15 mouse cellular contexts compared by ENCODE assay signal in the genomic region with DNA sequence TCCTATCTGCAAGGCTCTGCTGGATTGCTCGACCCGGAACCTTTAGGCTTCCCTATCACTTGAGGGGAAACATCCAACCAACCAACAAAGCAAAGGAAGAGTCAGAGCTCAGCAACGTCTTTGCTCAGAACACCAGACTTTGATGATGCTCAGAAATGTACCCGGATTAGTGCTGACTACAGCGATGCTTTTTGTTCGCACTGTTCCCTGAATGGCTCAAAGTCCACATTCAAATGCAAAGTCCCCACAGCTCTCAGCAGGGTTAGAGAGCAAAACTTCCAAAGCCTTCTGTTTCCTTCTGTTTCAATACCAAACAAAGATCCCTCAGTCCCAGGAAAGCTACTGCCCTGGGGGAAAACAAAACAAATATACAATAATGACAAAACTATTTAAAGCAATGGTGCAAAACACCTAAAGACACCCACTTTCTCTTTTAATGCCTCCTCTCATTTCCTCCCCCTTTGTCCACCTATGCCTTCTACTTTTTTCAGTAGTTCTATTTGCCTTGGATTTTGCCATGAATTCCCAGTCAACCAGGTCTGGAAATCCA. TPM values are rescaled to one million over a fixed set of nuclear protein-coding genes. Genes with fewer than 3 reads are reported as not detected.
A peak's percentile ranks its signal among the peaks of the same experiment; 100 is the strongest.
DNase-seq lines count a peak whose midpoint lies in the region; ATAC-seq and TF ChIP-seq lines count a peak whose summit lies in the region.
"Had no signal": no experiment of that assay in that cellular context is flagged by ENCODE, and none has a peak within 500 bp of the region (broad histone marks: within the 10 kb centered on the region; RNA-seq: fewer than 3 reads in every experiment).

No protein-coding gene starts in this region.

- ATAC-seq in forebrain, embryonic 11.5 days (replicated peaks; ENCODE audit: low FRiP score), result no peak; the same call in 1 of the 2 replicates
- ATAC-seq in forebrain, embryonic 13.5 days, result no peak

- no peak for TF ChIP-seq CTCF in liver, adult 2 months (IDR thresholded peaks at IDR 0.05; ENCODE audit: low read depth, low read length)

- H3K4me2 ChIP-seq in forebrain, embryonic 11.5 days (ENCODE audit: low read depth, low read length, severe bottlenecking), result no peak overlapping the region
- H3K4me2 ChIP-seq in forebrain, embryonic 13.5 days, result no peak overlapping the region; the same call in 1 of the 2 replicates

- no peak overlapping the region for H3K4me3 ChIP-seq in forebrain, embryonic 11.5 days (ENCODE audit: low read depth, low read length)
- H3K4me3 ChIP-seq in forebrain, embryonic 13.5 days, result no peak overlapping the region
- no peak overlapping the region for H3K4me3 ChIP-seq in liver, adult 2 months (ENCODE audit: insufficient read depth, low read depth, low read length)
- 0 out of 2 replicates have a peak overlapping the region, but pooled peaks have one; percentile 2 for H3K4me3 ChIP-seq in midbrain, embryonic 10.5 days
- H3K4me3 ChIP-seq: erythroblast, embryonic 14.5 days had no signal

- 4% methylated on average over 6 of the region's 6 CpGs for WGBS in forebrain, embryonic 11.5 days
- WGBS in forebrain, embryonic 13.5 days, result 5% methylated on average over 6 of the region's 6 CpGs
- 22% methylated on average over 6 of the region's 6 CpGs for WGBS in liver, adult 2 months
- 11% methylated on average over 6 of the region's 6 CpGs for WGBS in midbrain, embryonic 10.5 days

- H3K79me2 ChIP-seq in liver, adult 2 months (ENCODE audit: control insufficient read depth, insufficient read depth, low read length), result no peaks in the 10 kb centered on the region

- H3K27me3 ChIP-seq in forebrain, embryonic 11.5 days (ENCODE audit: control insufficient read depth, insufficient read depth, low read length), result no peaks in the 10 kb centered on the region
- H3K27me3 ChIP-seq in forebrain, embryonic 13.5 days, result peaks cover 12% of the 10 kb centered on the region; the same call in 1 of the 2 replicates
- no peaks in the 10 kb centered on the region for H3K27me3 ChIP-seq in liver, adult 2 months (ENCODE audit: control insufficient read depth, insufficient read depth, low read length)
- peaks cover 41% of the 10 kb centered on the region for H3K27me3 ChIP-seq in midbrain, embryonic 10.5 days (ENCODE audit: low read depth, poor library complexity, severe bottlenecking)

- H3K36me3 ChIP-seq in forebrain, embryonic 11.5 days (ENCODE audit: control insufficient read depth, insufficient read depth, low read length), result no peaks in the 10 kb centered on the region
- no peaks in the 10 kb centered on the region for H3K36me3 ChIP-seq in forebrain, embryonic 13.5 days (ENCODE audit: poor library complexity, severe bottlenecking)
- no peaks in the 10 kb centered on the region for H3K36me3 ChIP-seq in liver, adult 2 months (ENCODE audit: control insufficient read depth, insufficient read depth, low read length)
- H3K36me3 ChIP-seq in midbrain, embryonic 10.5 days, result no peaks in the 10 kb centered on the region

- no peak overlapping the region for H3K9ac ChIP-seq in forebrain, embryonic 11.5 days (ENCODE audit: low read length)
- H3K9ac ChIP-seq in forebrain, embryonic 13.5 days, result no peak overlapping the region
- H3K9ac ChIP-seq in liver, adult 2 months (ENCODE audit: low read depth, low read length), result peak overlapping the region; percentile 26; the same call in 1 of the 2 replicates

- DNase-seq in forebrain, embryonic 11.5 days (ENCODE audit: low spot score), result no peak
- peak; percentile 91 for DNase-seq in liver, adult 2 months (ENCODE audit: extremely low read depth, low read depth, low spot score)
- DNase-seq in liver, result no peak
- peak; percentile 43 for DNase-seq in midbrain, embryonic 10.5 days (ENCODE audit: low spot score)
- no peak for DNase-seq in spleen, postnatal 36 days (ENCODE audit: low spot score in 2 of 2)
- DNase-seq in cerebellum, postnatal 25 days, result no peak
- DNase-seq in left cerebral cortex, postnatal 36 days (ENCODE audit: low spot score in 2 of 2), result no peak
- DNase-seq: cerebellum, postnatal 36 days; gastrocnemius, postnatal 25 days; lung, postnatal 10 days; right cerebral cortex, postnatal 4 days had no signal

- H3K9me3 ChIP-seq in forebrain, embryonic 11.5 days (ENCODE audit: control insufficient read depth, low read length), result no peaks in the 10 kb centered on the region
- no peaks in the 10 kb centered on the region for H3K9me3 ChIP-seq in forebrain, embryonic 13.5 days (replicated peaks)
- H3K9me3 ChIP-seq in midbrain, embryonic 10.5 days (replicated peaks), result no peaks in the 10 kb centered on the region

- no peak for TF ChIP-seq POLR2A in liver, adult 2 months (IDR thresholded peaks at IDR 0.05; ENCODE audit: extremely low read depth, insufficient read depth, low read length)

- intact Hi-C loops in left cerebral cortex, postnatal 36 days (cut with DNase I), result no loop called here

- no peaks in the 10 kb centered on the region; the same call in 1 of the 2 replicates for H3K4me1 ChIP-seq in forebrain, embryonic 11.5 days (replicated peaks; ENCODE audit: control insufficient read depth, insufficient read depth, low read length)
- peaks cover 18% of the 10 kb centered on the region for H3K4me1 ChIP-seq in forebrain, embryonic 13.5 days
- H3K4me1 ChIP-seq in liver, adult 2 months (ENCODE audit: control insufficient read depth, insufficient read depth, low read length), result peaks cover 6% of the 10 kb centered on the region
- H3K4me1 ChIP-seq in midbrain, embryonic 10.5 days, result peaks cover 29% of the 10 kb centered on the region

- 0 out of 2 replicates have a peak overlapping the region, but pooled peaks have one; percentile 42 for H3K27ac ChIP-seq in forebrain, embryonic 11.5 days (ENCODE audit: low read depth, low read length)
- H3K27ac ChIP-seq in forebrain, embryonic 13.5 days, result no peak overlapping the region; the same call in 1 of the 2 replicates
- peak overlapping the region; percentile 80 for H3K27ac ChIP-seq in liver, adult 2 months (replicated peaks; ENCODE audit: insufficient read depth, low read depth, low read length)
- H3K27ac ChIP-seq in midbrain, embryonic 10.5 days (replicated peaks), result peak overlapping the region; percentile 75

RNA-seq across cellular contexts. Expression of a gene that starts 4.0 kb away (rescaled TPM):
- 94.5 and 96.9 TPM in 2 replicates for polyA plus RNA-seq in forebrain, embryonic 11.5 days (2014; fragmentation: Nextera tagmentation; extraction: Ambion mirVana)
- polyA plus RNA-seq in forebrain, embryonic 13.5 days (2015; fragmentation: Nextera tagmentation; extraction: Ambion mirVana), result 79.4 and 83.0 TPM in 2 replicates
- 63.2 and 77.3 TPM in 2 replicates for total RNA-seq in liver, adult 2 months (2014; rRNA removed)
- polyA plus RNA-seq in liver, adult 2 months (2012; rRNA removed), result 26.2 and 38.2 TPM in 2 replicates
- 83.2 and 86.2 TPM in 2 replicates for polyA plus RNA-seq in midbrain, embryonic 10.5 days (2016; fragmentation: Nextera tagmentation; extraction: Ambion mirVana)
- total RNA-seq in left cerebral cortex, postnatal 36 days (2021), result 10 to 100 TPM; 46.0 to 47.8 TPM

RNA-seq across cellular contexts. Expression of a gene that starts 12.2 kb away (rescaled TPM):
- polyA plus RNA-seq in forebrain, embryonic 11.5 days (2014; fragmentation: Nextera tagmentation; extraction: Ambion mirVana), result 0.15 and 0.19 TPM in 2 replicates
- 3.4 and 4.1 TPM in 2 replicates for polyA plus RNA-seq in forebrain, embryonic 13.5 days (2015; fragmentation: Nextera tagmentation; extraction: Ambion mirVana)
- not detected in 2 replicates for total RNA-seq in liver, adult 2 months (2014; rRNA removed)
- not detected in 2 replicates for polyA plus RNA-seq in liver, adult 2 months (2012; rRNA removed)
- 0.26 and 0.52 TPM in 2 replicates for polyA plus RNA-seq in midbrain, embryonic 10.5 days (2016; fragmentation: Nextera tagmentation; extraction: Ambion mirVana)
- 10 to 100 TPM; 30.1 to 51.9 TPM for total RNA-seq in left cerebral cortex, postnatal 36 days (2021)
- total RNA-seq: MEL had no signal
- polyA plus RNA-seq: erythroblast, embryonic 14.5 days; heart, embryonic 16.5 days had no signal

Comparison
In these comparisons a context has a peak if more than half of its experiments do, and no peak if none do; other contexts are left out.
1. DNase-seq: peak in liver, adult 2 months (single experiment) and midbrain, embryonic 10.5 days (single experiment); none in forebrain, embryonic 11.5 days (single experiment), liver (single experiment), spleen, postnatal 36 days (0 of 2), cerebellum, postnatal 25 days (0 of 2) and left cerebral cortex, postnatal 36 days (0 of 2).